Mouse (Mus musculus): ENCODE results near the gene Gm10300.

Gm10300 gene

DNA sequence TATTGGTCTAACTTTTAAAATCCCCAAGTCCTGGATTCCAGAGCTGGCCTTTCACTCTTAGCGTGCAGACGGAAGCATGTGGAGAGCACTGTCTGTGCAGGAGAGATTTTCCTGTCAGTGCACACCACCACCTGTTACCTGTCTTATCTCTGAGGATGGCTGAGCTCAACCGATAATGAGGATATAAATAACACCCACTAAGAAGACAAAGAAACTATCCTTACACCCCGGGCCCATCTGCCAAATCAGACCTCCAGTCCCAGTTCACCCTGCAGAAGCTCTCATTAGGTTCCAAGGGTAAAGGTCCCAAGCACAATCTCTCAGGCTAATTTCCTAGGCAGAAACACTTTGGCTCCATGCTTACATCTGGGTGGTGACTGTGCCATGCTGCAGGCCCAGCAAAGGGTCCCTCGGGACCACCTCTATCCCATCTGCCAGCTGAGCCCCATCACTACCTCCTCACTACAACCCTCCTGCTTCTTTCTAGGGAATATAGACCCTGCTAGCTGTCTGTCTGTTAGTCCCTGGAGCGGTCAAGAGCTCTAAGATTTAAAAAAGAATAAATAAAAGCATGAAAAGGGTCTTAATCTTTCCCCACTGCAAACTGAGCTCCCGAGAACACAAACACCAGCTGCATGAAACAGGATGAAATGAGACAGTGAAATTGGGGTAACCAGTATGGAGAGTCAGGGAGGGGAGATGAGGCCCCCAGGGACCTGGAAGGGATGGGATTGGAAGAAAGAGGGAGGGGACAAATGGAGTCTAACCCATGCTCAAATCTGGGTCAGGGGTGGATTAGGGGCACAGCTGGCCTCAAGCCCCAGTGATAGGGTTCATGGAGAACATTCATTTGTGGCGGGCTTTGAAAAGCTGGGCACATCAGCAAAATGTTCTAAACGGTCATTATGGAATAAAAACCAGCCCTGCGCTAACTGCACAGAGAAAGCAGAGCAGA is 22.9 kb upstream of the Gm10300 start:
- no peak for DNase-seq (ENCODE audit: low read depth, low spot score)

DNA sequence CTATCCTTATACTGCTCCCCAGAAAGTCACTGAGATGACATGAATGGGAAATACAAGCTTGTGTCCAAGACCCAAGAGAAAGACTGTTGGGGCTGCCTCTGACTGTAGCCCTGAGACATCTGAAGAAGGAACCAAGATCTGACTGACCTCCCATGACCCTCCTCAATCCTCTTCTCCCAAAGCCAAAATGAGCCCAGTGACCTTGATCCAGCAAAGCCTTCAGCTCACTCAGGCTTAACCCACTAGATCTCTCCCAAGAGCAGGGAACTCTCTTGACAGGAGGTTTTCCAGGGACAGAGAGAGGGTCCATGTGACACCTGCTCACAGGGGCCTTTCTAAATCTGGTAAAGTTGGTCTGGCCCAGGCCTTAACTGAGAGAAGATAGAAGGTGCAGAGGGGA is 17.2 kb upstream of the Gm10300 start:
- peak; percentile 65 for DNase-seq (ENCODE audit: low read depth, low spot score)

DNA sequence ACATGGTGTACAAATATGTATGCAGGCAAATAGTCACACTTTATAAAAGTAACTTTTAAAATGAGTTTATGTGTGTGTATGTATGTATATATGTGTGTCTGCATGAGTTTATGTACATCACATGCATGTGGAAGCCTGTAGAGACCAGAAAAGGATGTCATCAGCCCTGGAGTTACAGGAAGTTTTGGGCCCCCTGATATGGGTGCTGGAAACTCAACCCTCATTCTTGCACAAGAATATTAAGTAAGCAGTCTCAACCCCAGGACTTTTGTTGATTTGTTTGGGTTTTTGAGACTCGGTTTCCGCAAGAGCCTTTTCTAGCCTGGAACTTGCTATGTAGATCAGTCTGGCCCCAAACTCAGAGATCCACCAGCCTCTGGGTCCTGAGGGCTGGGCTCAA is 15.0 kb upstream of the Gm10300 start:
- DNase-seq (ENCODE audit: low read depth, low spot score) = no peak

DNA sequence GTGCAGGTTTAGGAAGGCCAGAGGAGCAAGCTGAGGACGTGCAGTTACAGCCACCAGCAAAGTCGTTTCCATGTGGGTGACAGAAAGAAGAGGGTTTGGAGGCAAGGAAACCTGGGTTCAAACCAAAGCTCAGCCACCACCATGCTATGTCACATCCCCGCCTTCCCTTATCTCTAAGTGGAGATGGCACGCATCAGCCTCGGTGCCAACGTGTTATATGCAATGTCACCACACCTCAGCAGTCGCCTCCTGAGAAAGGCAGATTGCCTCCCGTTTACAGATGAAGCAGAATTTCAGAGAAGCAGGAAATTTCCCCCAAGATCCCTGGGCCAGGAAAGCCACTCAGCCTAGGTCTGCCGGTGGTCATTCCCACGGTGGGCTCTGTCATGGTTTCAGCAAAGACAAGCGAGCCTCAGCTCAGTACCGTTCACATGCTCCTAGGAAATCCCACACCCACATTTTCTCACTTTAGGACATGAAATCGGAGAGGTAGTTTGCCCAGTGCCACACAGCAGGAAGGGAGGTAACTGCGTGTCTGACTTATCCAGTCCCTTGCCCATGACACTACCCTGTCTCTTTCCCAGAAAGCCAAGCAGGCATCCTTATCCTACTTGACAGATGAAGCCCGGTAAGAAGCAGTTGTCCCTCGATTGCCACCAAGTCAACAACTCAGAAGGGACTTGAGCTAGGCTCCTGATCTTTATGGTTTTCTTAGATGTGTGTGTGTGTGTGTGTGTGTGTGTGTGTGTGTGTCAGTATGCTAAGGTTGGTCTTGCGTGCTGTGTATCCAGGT is 14.3 kb upstream of the Gm10300 start:
- DNase-seq (ENCODE audit: low read depth, low spot score) = no peak

DNA sequence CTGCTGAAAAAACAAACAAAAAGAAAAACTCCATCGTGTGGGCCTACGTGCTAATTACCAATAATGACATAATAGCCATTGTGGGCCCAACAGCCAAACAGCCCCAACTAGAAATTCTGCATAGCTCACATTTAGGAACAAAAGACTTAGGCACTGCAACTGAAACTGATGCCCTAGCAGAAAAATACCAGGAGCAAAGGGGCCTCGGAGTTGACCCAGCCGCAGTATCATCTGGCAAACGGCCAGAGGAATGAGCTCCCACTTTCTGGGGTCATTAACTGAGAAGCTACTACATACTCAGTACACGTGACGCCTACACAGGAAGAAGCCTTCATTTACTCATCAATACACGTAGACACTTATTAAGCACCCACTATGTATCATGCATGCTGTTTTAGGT is 12.2 kb upstream of the Gm10300 start:
- DNase-seq (ENCODE audit: low read depth, low spot score) = no peak

- peak; percentile 70 for DNase-seq (ENCODE audit: low read depth, low spot score)
These were observed 11.3 kb upstream of the Gm10300 start for GRCm38 (mm10) chr4:132062934-132063884.

DNA sequence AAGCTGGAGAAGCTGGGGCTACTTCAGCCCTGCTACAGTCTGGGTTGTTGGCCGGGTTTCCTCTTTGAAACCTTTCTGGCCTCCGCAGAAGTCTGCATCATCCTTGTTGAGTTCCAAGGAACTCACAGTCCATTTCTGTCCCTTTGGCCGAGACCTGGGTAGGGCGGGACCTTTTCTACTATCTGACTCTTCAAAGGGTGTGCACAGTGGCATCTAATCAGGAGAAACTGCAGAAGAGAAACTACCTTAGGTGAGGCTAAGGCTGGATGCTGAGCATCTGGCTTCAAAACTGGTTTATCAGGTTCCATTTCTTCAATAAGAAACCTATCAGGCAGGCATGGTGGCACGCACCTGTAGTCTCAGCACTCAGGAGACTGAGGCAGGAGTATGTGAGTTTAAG is 9.9 kb upstream of the Gm10300 start:
- DNase-seq (ENCODE audit: low read depth, low spot score) = no peak

- DNase-seq (ENCODE audit: low read depth, low spot score) = no peak
These were observed 8.9 kb upstream of the Gm10300 start for GRCm38 (mm10) chr4:132065578-132065977.

- DNase-seq (ENCODE audit: low read depth, low spot score) = no peak
These were observed 8.3 kb upstream of the Gm10300 start for GRCm38 (mm10) chr4:132066101-132066773.

DNA sequence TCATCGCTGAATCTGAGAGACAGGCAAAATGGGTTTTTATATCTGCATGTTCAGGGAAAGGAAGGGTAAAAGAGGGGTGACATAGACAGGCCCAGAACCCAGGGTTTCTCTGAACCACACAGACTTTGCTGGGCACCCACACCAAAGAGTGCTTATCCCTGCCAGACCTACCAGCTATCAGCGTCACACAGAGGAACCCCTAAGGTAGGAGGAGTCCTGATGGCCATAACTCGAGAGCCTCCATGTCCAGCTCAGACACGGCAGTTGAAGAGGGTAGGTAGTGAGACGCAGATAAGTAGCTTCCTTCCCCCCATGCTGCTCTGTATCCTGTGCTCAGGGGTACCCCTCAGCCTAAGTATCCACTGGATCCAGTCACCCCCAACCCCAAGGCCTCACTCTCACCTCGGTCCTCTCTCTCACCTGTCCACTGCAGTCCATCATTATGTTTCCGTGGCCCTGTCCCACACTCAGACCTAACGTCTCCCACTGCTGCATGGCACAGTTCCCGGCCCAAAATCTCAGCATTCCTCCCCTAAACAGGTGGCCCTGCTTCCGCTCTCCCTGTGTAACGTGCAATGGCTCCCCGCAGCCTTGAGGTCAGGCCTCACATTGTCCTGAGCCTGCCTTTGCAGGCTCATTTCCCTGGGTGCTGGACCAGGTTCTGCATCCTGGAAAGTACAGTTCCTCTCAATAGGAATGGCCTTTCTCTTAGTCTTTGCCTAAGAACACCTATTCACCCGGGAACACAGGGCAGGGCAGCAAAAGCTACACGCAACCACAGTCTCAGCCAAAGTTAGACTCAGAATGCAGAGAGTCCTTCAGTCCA is 7.2 kb upstream of the Gm10300 start:
- no peak for DNase-seq (ENCODE audit: low read depth, low spot score)

DNA sequence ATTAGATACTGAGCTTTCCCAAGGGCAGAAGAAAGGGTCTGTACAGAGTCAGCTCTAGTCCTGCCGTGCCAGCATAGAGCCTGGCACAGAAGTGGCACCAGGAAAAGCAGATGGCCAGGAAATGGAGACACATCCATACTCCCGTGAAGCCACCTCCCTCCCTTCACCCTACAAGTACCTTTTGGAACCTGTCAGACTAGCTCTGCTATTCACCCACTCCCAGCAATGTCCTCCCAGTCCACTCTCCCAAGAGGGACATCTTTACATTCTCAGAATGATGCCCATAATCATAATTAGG is 6.6 kb upstream of the Gm10300 start:
- DNase-seq (ENCODE audit: low read depth, low spot score) = no peak

GRCm38 (mm10) chr4:132071674-132072073 is 2.8 kb upstream of the Gm10300 start:
- DNase-seq (ENCODE audit: low read depth, low spot score) = no peak

- no peak for DNase-seq (ENCODE audit: low read depth, low spot score)
These were observed 2.3 kb upstream of the Gm10300 start for GRCm38 (mm10) chr4:132072156-132072555.

DNA sequence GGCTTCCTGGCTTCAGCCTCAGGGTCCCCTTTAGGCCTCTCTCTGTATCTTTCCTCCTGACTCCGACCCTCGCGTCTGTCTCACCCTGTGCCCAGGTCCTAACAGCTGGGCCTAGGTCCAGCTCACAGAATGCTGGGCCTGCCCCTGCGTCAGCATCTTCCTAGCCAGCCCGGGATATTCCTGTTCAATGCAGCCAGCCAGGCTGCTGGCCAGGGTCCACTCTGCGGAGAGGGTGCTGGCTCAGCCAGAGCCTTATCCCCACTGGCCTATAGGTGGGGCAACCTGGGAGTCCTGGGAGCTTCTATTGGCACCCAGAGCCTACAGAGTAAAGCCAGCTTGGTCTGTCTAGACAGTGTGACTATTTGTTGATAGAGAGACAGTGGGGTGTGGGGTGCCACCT is 1.6 kb upstream of the Gm10300 start:
- no peak for DNase-seq (ENCODE audit: low read depth, low spot score)

DNA sequence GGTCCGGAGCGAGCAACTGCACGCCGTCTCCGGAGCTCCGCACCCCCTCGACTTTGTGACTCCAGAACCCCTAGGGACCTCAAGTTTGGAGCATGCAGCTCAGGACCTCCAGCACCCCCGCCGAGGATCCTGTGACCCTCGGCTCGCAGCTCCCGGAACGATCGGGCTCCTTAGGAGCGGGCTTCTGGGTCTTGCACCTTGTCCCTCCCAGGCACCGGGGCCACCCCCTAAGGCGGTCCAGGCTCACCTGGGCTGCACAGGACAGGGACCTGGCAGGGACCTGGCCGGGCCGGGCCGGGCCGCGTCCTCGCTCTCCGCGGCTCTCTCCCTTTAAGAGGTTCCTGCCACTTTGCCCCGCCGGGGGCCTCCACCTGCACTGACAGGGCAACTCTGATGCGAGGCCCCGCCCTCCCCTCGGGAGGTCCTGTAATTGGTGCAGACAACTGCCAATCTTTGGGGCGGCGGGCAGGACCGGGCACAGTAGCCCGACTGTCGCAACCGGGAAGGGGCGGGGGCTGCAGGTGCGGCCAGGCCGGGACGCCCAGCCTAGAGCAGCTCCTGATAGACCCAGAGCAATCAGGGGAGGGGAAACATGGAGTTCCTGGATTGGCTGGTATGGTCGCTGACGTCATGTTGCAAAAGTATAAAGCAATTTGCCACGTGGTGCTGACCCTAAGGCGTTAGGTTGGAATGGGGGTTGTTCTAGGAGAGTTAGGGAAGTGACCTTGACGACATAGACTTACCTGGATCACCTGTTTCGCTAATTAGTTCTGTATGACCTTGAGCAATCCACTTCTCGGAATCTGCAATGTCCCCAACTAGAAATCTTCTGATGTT is 654 bp downstream of the Gm10300 start, which contains the start of gene Epb41:
Epb41 (minus strand) TSS at position 389 of the 837 bp plus-strand sequence.
- peak; percentile 97 for DNase-seq (ENCODE audit: low read depth, low spot score)

DNA sequence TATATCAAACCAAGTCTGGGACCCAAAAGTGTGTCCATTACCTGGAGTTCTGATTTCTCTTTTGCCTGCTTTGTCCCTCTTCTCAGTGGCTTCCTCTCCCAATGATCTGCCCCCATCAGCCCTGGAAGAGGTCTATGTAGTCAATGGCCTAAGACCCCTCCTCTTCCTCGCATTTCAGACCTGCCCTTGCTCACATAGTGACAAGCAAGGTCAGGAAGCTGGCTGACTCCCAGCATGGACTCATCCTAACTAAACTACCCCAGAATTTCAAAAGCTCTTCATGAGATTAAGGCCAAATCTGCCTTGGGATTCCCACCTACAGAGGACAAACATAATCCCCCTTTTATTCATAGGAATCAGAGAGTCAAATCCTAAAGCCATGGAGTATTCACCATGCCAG is 1.3 kb downstream of the Gm10300 start:
- DNase-seq (ENCODE audit: low read depth, low spot score) = no peak

- DNase-seq (ENCODE audit: low read depth, low spot score) = no peak
These were observed 2.2 kb downstream of the Gm10300 start for GRCm38 (mm10) chr4:132076480-132077405.

GRCm38 (mm10) chr4:132077445-132077844 is 2.9 kb downstream of the Gm10300 start:
- no peak for DNase-seq (ENCODE audit: low read depth, low spot score)
